Mouse (Mus musculus) hindbrain, embryonic 16.5 days (tissue): ENCODE measurements around the gene Gabpa. TPM values are rescaled to one million over a fixed set of nuclear protein-coding genes. Genes with fewer than 3 reads are reported as not detected.

Experiments
- ATAC-seq: fragments of 200-750 bp; cut with Nextera tagmentation; 2 replicates; pipeline ENCODE4 v1.8.0; 2017; ENCODE audit warnings: moderate TSS enrichment, moderate library complexity
- H3K27ac ChIP-seq: fragments of 300-500 bp; sonication (generic); 2 replicates; pipeline ENCODE4 v1.5.1; 2014; ENCODE audit warnings: low read depth, mild to moderate bottlenecking, control low read depth, low read length, moderate library complexity
- H3K27me3 ChIP-seq: fragments of 300-500 bp; sonication (generic); replicated peaks from 2 replicates; pipeline ENCODE4 v1.6.1; 2014; ENCODE audit warnings: low read length; ENCODE audit not compliant: control insufficient read depth, insufficient read depth
- H3K36me3 ChIP-seq: fragments of 300-500 bp; sonication (generic); 2 replicates; pipeline ENCODE4 v1.6.1; 2014; ENCODE audit warnings: mild to moderate bottlenecking, low read length, moderate library complexity, mixed read lengths; ENCODE audit not compliant: control insufficient read depth, insufficient read depth
- H3K4me1 ChIP-seq: fragments of 300-500 bp; sonication (generic); 2 replicates; pipeline ENCODE4 v1.6.1; 2014; ENCODE audit warnings: low read depth, low read length; ENCODE audit not compliant: control insufficient read depth, insufficient read depth
- H3K4me2 ChIP-seq: fragments of 300-500 bp; sonication (generic); 2 replicates; pipeline ENCODE4 v1.6.1; 2014; ENCODE audit warnings: mild to moderate bottlenecking, low read length, control low read depth, moderate library complexity
- H3K4me3 ChIP-seq: fragments of 300-500 bp; sonication (generic); 2 replicates; pipeline ENCODE4 v1.5.1; 2014; ENCODE audit warnings: mild to moderate bottlenecking, low read length, control low read depth, moderate library complexity
- H3K9ac ChIP-seq: fragments of 300-500 bp; sonication (generic); 2 replicates; pipeline ENCODE4 v1.6.1; 2014; ENCODE audit warnings: low read depth, mild to moderate bottlenecking, control low read depth, low read length, moderate library complexity
- H3K9me3 ChIP-seq: fragments of 300-500 bp; sonication (generic); 2 replicates; pipeline ENCODE4 v1.6.1; 2014; ENCODE audit warnings: mild to moderate bottlenecking, low read length, moderate library complexity; ENCODE audit not compliant: control insufficient read depth
- WGBS: fragments of 180-500 bp; shearing (Covaris S2); extraction: QIAGEN DNeasy Blood & Tissue Kit; methylation state at CpG from one replicate; pipeline ENCODE4 v1.1.7; 2014; 5-methylcytosine and 5-hydroxymethylcytosine counted together
- polyA plus RNA-seq: library from polyadenylated mRNA; unstranded; fragments of >200 nt; fragmentation: Nextera tagmentation; extraction: Ambion mirVana; gene quantifications from 2 replicates; pipeline ENCODE4 v1.2.1, GENCODE M21; 2015

Gabpa gene
- 15.1 and 18.2 TPM in 2 replicates for polyA plus RNA-seq

- H3K4me3 ChIP-seq, result peak within 1 kb of the TSS; percentile 93
- H3K4me2 ChIP-seq, result peak within 1 kb of the TSS; percentile 94
- no peaks in the 10 kb centered on the region for H3K27me3 ChIP-seq
- peak within 1 kb of the TSS; percentile 95 for H3K27ac ChIP-seq
- under 1% methylated on average over 52 of the region's 52 CpGs for WGBS
- peak within 1 kb of the TSS; percentile 98 for H3K9ac ChIP-seq
- peaks cover 19% of the 10 kb centered on the region for H3K36me3 ChIP-seq
- H3K9me3 ChIP-seq, result no peaks in the 10 kb centered on the region
- ATAC-seq, result peak; percentile 98
- peaks cover 22% of the 10 kb centered on the region for H3K4me1 ChIP-seq
These were observed at the start of gene Gabpa for GRCm38 (mm10) chr16:84834745-84835440. TSS of gene Gabpa (plus strand) at chr16:84834925.

GRCm38 (mm10) chr16:84784966-84785365, 49.8 kb upstream of the Gabpa start:
- Histone ChIP-seq H3K4me3 (no peak overlapping the region), H3K9me3 (no peaks in the 10 kb centered on the region), H3K4me1 (no peaks in the 10 kb centered on the region; the same call in 1 of the 2 replicates), H3K4me2 (no peak overlapping the region), H3K27ac (no peak overlapping the region), H3K27me3 (no peaks in the 10 kb centered on the region), H3K36me3 (no peaks in the 10 kb centered on the region), H3K9ac (no peak overlapping the region)
- 33% methylated on average over 7 of the region's 7 CpGs for WGBS
- ATAC-seq, result no peak

- Histone ChIP-seq H3K4me1 (no peaks in the 10 kb centered on the region), H3K4me3 (no peak overlapping the region), H3K9ac (no peak overlapping the region), H3K4me2 (no peak overlapping the region), H3K36me3 (no peaks in the 10 kb centered on the region), H3K27ac (no peak overlapping the region), H3K27me3 (no peaks in the 10 kb centered on the region), H3K9me3 (no peaks in the 10 kb centered on the region)
- WGBS, result 92% methylated on average over 2 of the region's 2 CpGs
- ATAC-seq, result no peak
These were observed 44.0 kb upstream of the Gabpa start for GRCm38 (mm10) chr16:84790595-84791165.

- 93% methylated on average over 14 of the region's 14 CpGs for WGBS
- ATAC-seq, result no peak
These were observed 41.3 kb upstream of the Gabpa start for GRCm38 (mm10) chr16:84793401-84793800.

DNA sequence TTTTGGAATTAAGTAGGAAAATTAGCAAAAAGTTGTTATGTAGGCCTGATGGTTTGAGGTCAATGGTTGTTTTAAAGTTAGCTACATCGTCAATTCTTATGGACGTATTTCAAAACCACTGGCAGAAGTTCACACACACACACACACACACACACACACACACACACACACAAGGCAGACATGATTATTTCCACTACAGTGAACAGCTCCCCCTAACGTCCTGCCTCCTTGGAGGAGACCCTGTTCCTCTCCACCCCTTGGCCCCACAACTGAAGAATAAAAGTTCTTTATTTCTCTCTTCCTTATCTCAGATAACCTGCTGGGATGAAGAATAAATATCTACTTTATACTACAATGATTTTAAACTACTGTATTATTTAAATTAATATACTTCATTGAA, 39.4 kb upstream of the Gabpa start:
- Histone ChIP-seq H3K36me3 (no peaks in the 10 kb centered on the region), H3K27me3 (no peaks in the 10 kb centered on the region), H3K9ac (no peak overlapping the region), H3K4me3 (no peak overlapping the region), H3K4me2 (no peak overlapping the region), H3K9me3 (no peaks in the 10 kb centered on the region), H3K27ac (no peak overlapping the region), H3K4me1 (no peaks in the 10 kb centered on the region)
- WGBS, result 68% methylated on average over 3 of the region's 3 CpGs
- no peak for ATAC-seq

More at GRCm38 (mm10) chr16:84793401-84793800, 41.3 kb upstream of the Gabpa start:
- no peak overlapping the region for H3K4me2 ChIP-seq
- no peaks in the 10 kb centered on the region for H3K9me3 ChIP-seq
- H3K27me3 ChIP-seq, result no peaks in the 10 kb centered on the region
- H3K4me3 ChIP-seq, result no peak overlapping the region
- H3K9ac ChIP-seq, result no peak overlapping the region
- no peaks in the 10 kb centered on the region for H3K36me3 ChIP-seq
- H3K27ac ChIP-seq, result no peak overlapping the region
- no peaks in the 10 kb centered on the region for H3K4me1 ChIP-seq

DNA sequence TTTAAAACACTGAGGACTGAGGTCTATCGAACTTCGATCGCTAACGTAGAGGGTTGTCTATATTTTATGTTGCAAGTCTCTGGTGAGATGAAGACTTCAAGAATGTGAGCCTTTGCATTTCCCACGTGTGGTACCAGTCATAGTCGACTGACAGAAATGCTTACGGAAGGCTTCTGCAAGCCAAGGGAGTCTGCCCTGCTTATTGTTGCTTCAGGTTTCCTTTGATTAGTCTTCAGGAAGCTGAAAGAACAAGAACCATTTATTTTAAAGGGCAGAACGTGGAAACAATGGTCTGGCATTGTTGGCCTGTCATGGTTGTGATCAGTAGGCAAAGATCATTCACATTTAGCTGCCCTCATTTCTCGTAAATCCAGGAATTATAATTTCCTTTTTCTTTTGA, 38.0 kb upstream of the Gabpa start:
- Histone ChIP-seq H3K4me3 (no peak overlapping the region), H3K9me3 (no peaks in the 10 kb centered on the region), H3K4me2 (no peak overlapping the region), H3K27me3 (no peaks in the 10 kb centered on the region), H3K27ac (no peak overlapping the region), H3K4me1 (no peaks in the 10 kb centered on the region), H3K36me3 (no peaks in the 10 kb centered on the region), H3K9ac (no peak overlapping the region)
- 60% methylated on average over 9 of the region's 9 CpGs for WGBS
- no peak for ATAC-seq

DNA sequence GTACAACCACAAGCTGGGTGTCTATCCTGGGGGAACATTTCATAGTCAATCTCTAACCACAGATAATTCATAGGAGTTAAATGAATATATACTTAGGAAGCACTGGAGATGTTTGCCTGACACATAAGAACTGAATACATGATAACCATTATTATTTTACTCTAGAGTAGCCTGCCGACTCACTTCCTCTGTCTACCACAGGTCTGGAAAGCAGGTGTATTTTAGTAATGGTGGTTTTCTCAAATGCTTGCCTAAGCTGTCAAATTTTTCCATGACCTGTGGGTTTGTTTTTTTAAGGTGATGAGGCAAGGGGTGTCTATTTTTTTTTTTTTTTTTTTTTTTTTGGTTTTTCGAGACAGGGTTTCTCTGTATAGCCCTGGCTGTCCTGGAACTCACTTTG, 34.7 kb upstream of the Gabpa start:
- Histone ChIP-seq H3K4me3 (no peak overlapping the region), H3K27me3 (no peaks in the 10 kb centered on the region), H3K36me3 (no peaks in the 10 kb centered on the region), H3K9me3 (no peaks in the 10 kb centered on the region), H3K4me1 (no peaks in the 10 kb centered on the region), H3K9ac (no peak overlapping the region), H3K27ac (no peak overlapping the region), H3K4me2 (no peak overlapping the region)
- ATAC-seq, result no peak
- WGBS, result 100% methylated on average over 1 of the region's 2 CpGs

GRCm38 (mm10) chr16:84802217-84802616, 32.5 kb upstream of the Gabpa start:
- H3K9me3 ChIP-seq, result no peaks in the 10 kb centered on the region
- no peak overlapping the region for H3K9ac ChIP-seq
- no peaks in the 10 kb centered on the region for H3K4me1 ChIP-seq
- H3K36me3 ChIP-seq, result no peaks in the 10 kb centered on the region
- no peaks in the 10 kb centered on the region for H3K27me3 ChIP-seq
- 59% methylated on average over 6 of the region's 6 CpGs for WGBS
- H3K4me2 ChIP-seq, result no peak overlapping the region
- no peak overlapping the region for H3K27ac ChIP-seq
- ATAC-seq, result no peak
- no peak overlapping the region for H3K4me3 ChIP-seq

DNA sequence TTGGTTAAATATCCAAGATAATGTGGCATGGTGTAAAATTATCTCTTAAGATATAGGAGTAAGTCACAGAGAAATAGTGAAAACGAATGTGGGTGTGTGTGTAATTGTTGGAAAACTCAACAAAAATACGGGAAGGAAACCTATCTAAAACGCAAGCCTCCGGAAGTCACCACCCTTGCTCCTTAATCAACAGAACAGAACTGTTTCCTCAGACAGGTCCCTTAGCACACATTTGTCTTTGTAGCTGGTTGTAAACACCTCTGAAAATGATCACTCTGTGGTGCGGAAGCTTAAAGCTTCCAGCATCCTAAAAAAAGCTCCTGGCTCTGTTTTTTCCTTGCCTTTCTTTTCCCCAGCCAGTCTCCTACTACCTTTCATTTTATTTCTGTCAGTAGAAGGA, 29.9 kb upstream of the Gabpa start:
- no peak for ATAC-seq
- 84% methylated on average over 5 of the region's 5 CpGs for WGBS

More for the DNA sequence above, 29.9 kb upstream of the Gabpa start:
- no peak overlapping the region for H3K4me2 ChIP-seq
- H3K36me3 ChIP-seq, result 0 out of 2 replicates have a peak, but pooled peaks cover 2% of the 10 kb centered on the region
- no peak overlapping the region for H3K4me3 ChIP-seq
- H3K9me3 ChIP-seq, result no peaks in the 10 kb centered on the region
- H3K27me3 ChIP-seq, result no peaks in the 10 kb centered on the region
- H3K4me1 ChIP-seq, result no peaks in the 10 kb centered on the region
- no peak overlapping the region for H3K9ac ChIP-seq
- H3K27ac ChIP-seq, result no peak overlapping the region
